Mouse (Mus musculus): Measurements from ENCODE around the gene Rab31. TPM values are rescaled to one million over a fixed set of nuclear protein-coding genes. Genes with fewer than 3 reads are reported as not detected.

Gene Rab31
- polyA plus RNA-seq, 1 experiment: 6.5 TPM

GRCm38 (mm10) chr17:65696939-65697338 lies 75.6 kb downstream of the Rab31 start:
- no peak overlapping the region for H3K27ac ChIP-seq (ENCODE audit: control insufficient read depth, insufficient read depth, low read length)
- DNase-seq: no peak
- H3K4me1 ChIP-seq (replicated peaks; ENCODE audit: control insufficient read depth, insufficient read depth, low read length): no peaks in the 10 kb centered on the region
- H3K36me3 ChIP-seq (ENCODE audit: control insufficient read depth, insufficient read depth, low read length): no peaks in the 10 kb centered on the region
- WGBS: 97% methylated on average over 13 of the region's 13 CpGs
- no peak overlapping the region for H3K4me3 ChIP-seq (ENCODE audit: control insufficient read depth, insufficient read depth, low read length)
- no peaks in the 10 kb centered on the region for H3K27me3 ChIP-seq (ENCODE audit: control insufficient read depth, insufficient read depth, low read length)
- TF ChIP-seq POLR2A (IDR thresholded peaks at IDR 0.05; ENCODE audit: control insufficient read depth, extremely low read depth, insufficient read depth, low read length, poor library complexity) (no peak), CTCF (IDR thresholded peaks at IDR 0.05; ENCODE audit: borderline replicate concordance, control insufficient read depth, extremely low read depth, insufficient read depth, low read length, poor library complexity) (no peak)

GRCm38 (mm10) chr17:65692276-65692675 lies 80.3 kb downstream of the Rab31 start:
- H3K4me1 ChIP-seq (replicated peaks; ENCODE audit: control insufficient read depth, insufficient read depth, low read length): no peaks in the 10 kb centered on the region
- no peak overlapping the region for H3K27ac ChIP-seq (ENCODE audit: control insufficient read depth, insufficient read depth, low read length)
- TF ChIP-seq POLR2A (IDR thresholded peaks at IDR 0.05; ENCODE audit: control insufficient read depth, extremely low read depth, insufficient read depth, low read length, poor library complexity): no peak
- TF ChIP-seq CTCF (IDR thresholded peaks at IDR 0.05; ENCODE audit: borderline replicate concordance, control insufficient read depth, extremely low read depth, insufficient read depth, low read length, poor library complexity): no peak
- H3K27me3 ChIP-seq (ENCODE audit: control insufficient read depth, insufficient read depth, low read length): no peaks in the 10 kb centered on the region
- H3K4me3 ChIP-seq (ENCODE audit: control insufficient read depth, insufficient read depth, low read length): no peak overlapping the region
- H3K36me3 ChIP-seq (ENCODE audit: control insufficient read depth, insufficient read depth, low read length): no peaks in the 10 kb centered on the region
- WGBS: 94% methylated on average over 4 of the region's 4 CpGs
- no peak for DNase-seq

GRCm38 (mm10) chr17:65683731-65684130 lies 88.8 kb downstream of the Rab31 start:
- no peak for DNase-seq
- WGBS: 86% methylated on average over 2 of the region's 2 CpGs
- Histone ChIP-seq H3K27me3 (ENCODE audit: control insufficient read depth, insufficient read depth, low read length) (no peaks in the 10 kb centered on the region), H3K36me3 (ENCODE audit: control insufficient read depth, insufficient read depth, low read length) (no peaks in the 10 kb centered on the region), H3K4me3 (ENCODE audit: control insufficient read depth, insufficient read depth, low read length) (no peak overlapping the region), H3K27ac (ENCODE audit: control insufficient read depth, insufficient read depth, low read length) (no peak overlapping the region), H3K4me1 (replicated peaks; ENCODE audit: control insufficient read depth, insufficient read depth, low read length) (no peaks in the 10 kb centered on the region)
- TF ChIP-seq CTCF (IDR thresholded peaks at IDR 0.05; ENCODE audit: borderline replicate concordance, control insufficient read depth, extremely low read depth, insufficient read depth, low read length, poor library complexity) (no peak), POLR2A (IDR thresholded peaks at IDR 0.05; ENCODE audit: control insufficient read depth, extremely low read depth, insufficient read depth, low read length, poor library complexity) (no peak)

- Histone ChIP-seq H3K36me3 (ENCODE audit: control insufficient read depth, insufficient read depth, low read length) (no peaks in the 10 kb centered on the region), H3K27ac (ENCODE audit: control insufficient read depth, insufficient read depth, low read length) (no peak overlapping the region), H3K27me3 (ENCODE audit: control insufficient read depth, insufficient read depth, low read length) (no peaks in the 10 kb centered on the region), H3K4me3 (ENCODE audit: control insufficient read depth, insufficient read depth, low read length) (no peak overlapping the region), H3K4me1 (replicated peaks; ENCODE audit: control insufficient read depth, insufficient read depth, low read length) (no peaks in the 10 kb centered on the region)
- no peak for TF ChIP-seq CTCF (IDR thresholded peaks at IDR 0.05; ENCODE audit: borderline replicate concordance, control insufficient read depth, extremely low read depth, insufficient read depth, low read length, poor library complexity)
- no peak for TF ChIP-seq POLR2A (IDR thresholded peaks at IDR 0.05; ENCODE audit: control insufficient read depth, extremely low read depth, insufficient read depth, low read length, poor library complexity)
- WGBS: 95% methylated on average over 3 of the region's 3 CpGs
- DNase-seq: no peak
These were observed 89.2 kb downstream of the Rab31 start for GRCm38 (mm10) chr17:65683316-65683715.

- H3K27ac ChIP-seq (ENCODE audit: control insufficient read depth, insufficient read depth, low read length): no peak overlapping the region
- 94% methylated on average over 5 of the region's 5 CpGs for WGBS
- TF ChIP-seq POLR2A (IDR thresholded peaks at IDR 0.05; ENCODE audit: control insufficient read depth, extremely low read depth, insufficient read depth, low read length, poor library complexity) (no peak), CTCF (IDR thresholded peaks at IDR 0.05; ENCODE audit: borderline replicate concordance, control insufficient read depth, extremely low read depth, insufficient read depth, low read length, poor library complexity) (no peak)
- no peaks in the 10 kb centered on the region for H3K27me3 ChIP-seq (ENCODE audit: control insufficient read depth, insufficient read depth, low read length)
- no peaks in the 10 kb centered on the region for H3K36me3 ChIP-seq (ENCODE audit: control insufficient read depth, insufficient read depth, low read length)
- DNase-seq: no peak
- H3K4me3 ChIP-seq (ENCODE audit: control insufficient read depth, insufficient read depth, low read length): no peak overlapping the region
- H3K4me1 ChIP-seq (replicated peaks; ENCODE audit: control insufficient read depth, insufficient read depth, low read length): no peaks in the 10 kb centered on the region
These were observed 90.4 kb downstream of the Rab31 start for GRCm38 (mm10) chr17:65682071-65682680.

GRCm38 (mm10) chr17:65681516-65681915 lies 91.0 kb downstream of the Rab31 start:
- TF ChIP-seq POLR2A (IDR thresholded peaks at IDR 0.05; ENCODE audit: control insufficient read depth, extremely low read depth, insufficient read depth, low read length, poor library complexity) (no peak), CTCF (IDR thresholded peaks at IDR 0.05; ENCODE audit: borderline replicate concordance, control insufficient read depth, extremely low read depth, insufficient read depth, low read length, poor library complexity) (no peak)
- H3K4me3 ChIP-seq (ENCODE audit: control insufficient read depth, insufficient read depth, low read length): no peak overlapping the region
- no peak overlapping the region for H3K27ac ChIP-seq (ENCODE audit: control insufficient read depth, insufficient read depth, low read length)
- WGBS: 89% methylated on average over 6 of the region's 6 CpGs
- H3K36me3 ChIP-seq (ENCODE audit: control insufficient read depth, insufficient read depth, low read length): no peaks in the 10 kb centered on the region
- H3K27me3 ChIP-seq (ENCODE audit: control insufficient read depth, insufficient read depth, low read length): no peaks in the 10 kb centered on the region
- no peaks in the 10 kb centered on the region for H3K4me1 ChIP-seq (replicated peaks; ENCODE audit: control insufficient read depth, insufficient read depth, low read length)
- DNase-seq: no peak

Measured in thymus, adult 2 months (tissue).